Mouse (Mus musculus): ENCODE results near the gene Krt19. TPM values are rescaled to one million over a fixed set of nuclear protein-coding genes. Genes with fewer than 3 reads are reported as not detected.

The Krt19 gene
- polyA plus RNA-seq, 1 experiment from 2014 or later = 6.6 TPM

DNA sequence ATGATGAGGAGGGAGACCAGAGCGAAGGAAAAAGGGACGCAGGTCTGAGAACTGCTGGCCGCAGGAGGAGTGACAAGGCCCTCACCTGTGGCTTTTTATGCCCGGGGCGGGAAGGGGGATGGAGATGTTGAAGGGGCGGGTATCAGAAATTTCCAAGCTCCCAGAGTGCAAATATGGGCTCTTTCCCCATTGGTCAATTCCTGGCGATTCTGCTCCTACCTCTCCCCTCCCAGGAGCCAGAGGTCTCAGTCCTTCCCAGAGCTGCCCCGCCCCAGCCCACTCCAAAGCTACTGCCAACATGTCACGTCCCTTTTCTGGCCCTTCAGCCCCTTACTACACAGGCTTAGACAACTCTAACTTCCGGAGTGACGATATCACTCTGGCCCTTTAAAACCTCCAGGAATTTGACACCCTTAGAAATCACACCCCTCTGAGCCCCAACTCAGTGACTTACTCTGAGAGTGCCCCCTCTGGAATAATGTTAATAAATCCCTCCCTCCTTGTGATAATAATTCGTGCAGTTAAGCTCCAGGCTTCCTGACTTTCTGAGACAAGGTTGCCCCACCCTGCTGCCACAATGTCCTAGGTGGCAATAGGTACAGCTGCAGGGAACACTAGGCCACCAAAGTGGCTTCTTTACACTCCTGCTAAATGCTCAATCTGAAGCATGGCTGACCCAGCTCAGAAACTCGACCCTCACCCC lies 2.5 kb downstream of the Krt19 start:
- Histone ChIP-seq H3K9me3 (ENCODE audit: control insufficient read depth, low read length) (no peaks in the 10 kb centered on the region), H3K4me3 (ENCODE audit: low read depth, low read length) (peak overlapping the region; percentile 12; the same call in 1 of the 2 replicates), H3K9ac (ENCODE audit: low read length) (no peak overlapping the region), H3K36me3 (ENCODE audit: control insufficient read depth, insufficient read depth, low read length) (no peaks in the 10 kb centered on the region), H3K4me2 (ENCODE audit: low read depth) (peak overlapping the region; percentile 38), H3K27ac (ENCODE audit: low read depth, low read length) (no peak overlapping the region), H3K27me3 (ENCODE audit: control insufficient read depth, insufficient read depth, low read length) (peaks cover 23% of the 10 kb centered on the region), H3K4me1 (ENCODE audit: control insufficient read depth, insufficient read depth, low read length) (no peaks in the 10 kb centered on the region; the same call in 1 of the 2 replicates)
- ATAC-seq (ENCODE audit: insufficient read depth, low FRiP score, low TSS enrichment) (no peak), DNase-seq (ENCODE audit: low spot score) (no peak)
- 3% methylated on average over 13 of the region's 13 CpGs for WGBS

DNA sequence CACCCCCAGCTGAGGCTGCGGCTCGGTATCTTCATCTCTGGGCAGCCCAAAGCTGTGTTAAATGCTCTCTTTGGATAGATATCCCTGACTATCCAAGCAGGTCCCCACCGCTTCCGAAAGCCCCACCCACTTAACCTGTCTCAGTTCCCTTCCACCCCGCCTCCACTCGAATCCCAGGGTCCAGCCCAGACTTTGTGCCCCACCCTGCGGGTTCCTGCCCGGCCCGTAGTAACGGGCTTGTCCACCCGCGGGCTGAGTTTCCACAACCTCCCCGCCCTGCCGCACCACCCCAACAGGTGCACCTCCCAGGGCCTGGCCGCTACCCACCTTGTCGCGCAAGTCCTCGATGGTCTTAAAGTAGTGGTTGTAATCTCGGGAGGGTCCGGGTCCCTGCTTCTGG lies 3.4 kb downstream of the Krt19 start:
- Histone ChIP-seq H3K4me3 (ENCODE audit: low read depth, low read length) (peak overlapping the region; percentile 12; the same call in 1 of the 2 replicates), H3K9ac (ENCODE audit: low read length) (no peak overlapping the region), H3K27me3 (ENCODE audit: control insufficient read depth, insufficient read depth, low read length) (peaks cover 23% of the 10 kb centered on the region), H3K9me3 (ENCODE audit: control insufficient read depth, low read length) (no peaks in the 10 kb centered on the region), H3K4me2 (ENCODE audit: low read depth) (peak overlapping the region; percentile 38), H3K27ac (ENCODE audit: low read depth, low read length) (no peak overlapping the region), H3K4me1 (ENCODE audit: control insufficient read depth, insufficient read depth, low read length) (no peaks in the 10 kb centered on the region; the same call in 1 of the 2 replicates), H3K36me3 (ENCODE audit: control insufficient read depth, insufficient read depth, low read length) (no peaks in the 10 kb centered on the region)
- ATAC-seq (ENCODE audit: insufficient read depth, low FRiP score, low TSS enrichment) (no peak), DNase-seq (ENCODE audit: low spot score) (no peak)
- 2% methylated on average over 20 of the region's 20 CpGs for WGBS

DNA sequence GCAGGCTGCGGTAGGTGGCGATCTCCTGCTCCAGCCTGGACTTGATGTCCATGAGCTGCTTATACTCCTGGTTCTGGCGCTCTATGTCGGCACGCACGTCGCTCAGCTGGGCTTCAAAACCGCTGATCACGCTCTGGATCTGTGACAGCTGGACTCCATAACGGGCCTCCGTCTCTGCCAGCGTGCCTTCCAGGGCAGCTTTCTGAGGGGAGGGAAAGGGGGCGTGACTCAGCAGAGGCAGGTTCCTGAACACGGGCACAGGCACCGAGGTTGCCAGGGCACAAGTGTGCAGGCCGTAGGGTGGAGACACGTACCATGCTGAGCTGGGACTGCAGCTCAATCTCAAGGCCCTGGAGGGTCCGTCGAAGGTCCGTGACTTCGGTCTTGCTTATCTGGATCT lies 7.5 kb downstream of the Krt19 start:
- ATAC-seq (ENCODE audit: insufficient read depth, low FRiP score, low TSS enrichment) (no peak), DNase-seq (ENCODE audit: low spot score) (no peak)
- Histone ChIP-seq H3K4me2 (ENCODE audit: low read depth) (no peak overlapping the region), H3K9me3 (ENCODE audit: control insufficient read depth, low read length) (no peaks in the 10 kb centered on the region), H3K9ac (ENCODE audit: low read length) (no peak overlapping the region), H3K36me3 (ENCODE audit: control insufficient read depth, insufficient read depth, low read length) (no peaks in the 10 kb centered on the region), H3K27ac (ENCODE audit: low read depth, low read length) (no peak overlapping the region), H3K4me1 (ENCODE audit: control insufficient read depth, insufficient read depth, low read length) (peaks cover 2% of the 10 kb centered on the region; the same call in 1 of the 2 replicates), H3K27me3 (ENCODE audit: control insufficient read depth, insufficient read depth, low read length) (peaks cover 16% of the 10 kb centered on the region), H3K4me3 (ENCODE audit: low read depth, low read length) (no peak overlapping the region)
- 87% methylated on average over 21 of the region's 21 CpGs for WGBS

DNA sequence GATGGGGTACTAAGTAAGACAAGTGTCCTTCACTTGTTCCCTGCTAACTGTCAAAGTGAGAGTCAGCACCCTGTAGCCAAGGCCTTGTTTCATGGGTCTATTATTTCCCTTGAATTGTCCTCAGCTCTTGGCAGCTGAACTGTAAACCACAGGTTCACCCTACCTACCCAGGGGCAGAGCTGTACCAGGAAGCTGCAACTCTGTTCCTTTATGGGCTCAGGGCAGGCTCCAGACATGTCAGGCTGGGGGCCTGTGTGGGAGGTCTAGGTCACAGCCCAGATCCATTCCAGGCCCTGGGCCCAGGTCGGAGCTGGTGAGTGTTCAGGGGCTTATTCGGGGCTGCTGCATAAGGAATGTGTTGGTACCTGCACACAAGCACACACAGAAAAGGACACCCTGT lies 9.1 kb downstream of the Krt19 start:
- DNase-seq (ENCODE audit: low spot score) (no peak), ATAC-seq (ENCODE audit: insufficient read depth, low FRiP score, low TSS enrichment) (no peak)
- no peak overlapping the region for H3K27ac ChIP-seq (ENCODE audit: low read depth, low read length)
- no peak overlapping the region for H3K4me2 ChIP-seq (ENCODE audit: low read depth)
- no peaks in the 10 kb centered on the region for H3K9me3 ChIP-seq (ENCODE audit: control insufficient read depth, low read length)
- no peaks in the 10 kb centered on the region for H3K36me3 ChIP-seq (ENCODE audit: control insufficient read depth, insufficient read depth, low read length)
- no peak overlapping the region for H3K4me3 ChIP-seq (ENCODE audit: low read depth, low read length)
- 82% methylated on average over 2 of the region's 2 CpGs for WGBS
- no peak overlapping the region for H3K9ac ChIP-seq (ENCODE audit: low read length)
- peaks cover 2% of the 10 kb centered on the region; the same call in 1 of the 2 replicates for H3K4me1 ChIP-seq (ENCODE audit: control insufficient read depth, insufficient read depth, low read length)
- H3K27me3 ChIP-seq (ENCODE audit: control insufficient read depth, insufficient read depth, low read length) = peaks cover 3% of the 10 kb centered on the region; the same call in 1 of the 2 replicates

DNA sequence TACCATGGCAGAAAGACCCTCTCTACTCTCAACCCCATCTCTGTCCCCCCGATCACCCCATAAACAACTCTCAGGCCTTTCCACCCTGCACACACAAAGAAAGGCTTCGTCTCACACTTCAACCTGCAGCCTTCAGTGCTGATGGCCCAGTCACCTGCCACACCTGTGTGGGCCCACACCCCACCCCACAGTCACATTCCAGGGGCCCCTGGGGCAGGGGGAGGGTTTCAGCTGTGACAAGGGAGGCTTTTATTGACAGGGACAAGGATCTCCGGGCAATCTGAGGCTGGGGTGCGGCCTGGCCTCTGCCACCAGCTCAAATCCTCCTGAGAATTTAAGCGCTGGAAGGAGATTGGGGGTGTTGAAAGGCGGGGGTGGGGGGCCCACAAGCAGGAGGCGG lies 9.7 kb downstream of the Krt19 start:
- Histone ChIP-seq H3K4me3 (ENCODE audit: low read depth, low read length) (no peak overlapping the region), H3K4me1 (ENCODE audit: control insufficient read depth, insufficient read depth, low read length) (peaks cover 2% of the 10 kb centered on the region; the same call in 1 of the 2 replicates), H3K27ac (ENCODE audit: low read depth, low read length) (no peak overlapping the region), H3K4me2 (ENCODE audit: low read depth) (no peak overlapping the region), H3K9ac (ENCODE audit: low read length) (no peak overlapping the region), H3K27me3 (ENCODE audit: control insufficient read depth, insufficient read depth, low read length) (no peaks in the 10 kb centered on the region), H3K36me3 (ENCODE audit: control insufficient read depth, insufficient read depth, low read length) (no peaks in the 10 kb centered on the region), H3K9me3 (ENCODE audit: control insufficient read depth, low read length) (no peaks in the 10 kb centered on the region)
- 50% methylated on average over 7 of the region's 7 CpGs for WGBS
- DNase-seq (ENCODE audit: low spot score) (no peak), ATAC-seq (ENCODE audit: insufficient read depth, low FRiP score, low TSS enrichment) (no peak)

DNA sequence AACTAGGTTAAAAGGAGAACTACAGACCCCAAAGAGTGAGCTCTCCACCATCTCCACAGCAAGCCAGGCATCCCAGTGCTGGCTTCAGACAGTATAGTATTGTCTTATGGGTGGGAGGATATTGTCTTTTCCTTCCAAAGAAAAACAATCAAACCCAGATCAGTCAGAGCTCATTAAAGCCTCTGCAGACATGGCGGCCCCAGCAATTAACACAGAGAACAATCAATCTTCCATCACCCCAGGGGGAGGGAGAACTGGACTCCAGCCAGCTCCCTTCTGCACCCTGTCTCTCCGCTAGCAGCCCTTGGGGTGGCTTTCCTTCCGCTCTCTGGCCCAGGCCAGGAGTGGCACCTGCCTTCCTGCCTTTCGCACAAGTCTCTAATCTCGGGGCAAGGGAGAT lies 10.8 kb downstream of the Krt19 start:
- Histone ChIP-seq H3K4me1 (ENCODE audit: control insufficient read depth, insufficient read depth, low read length) (peaks cover 2% of the 10 kb centered on the region; the same call in 1 of the 2 replicates), H3K27ac (ENCODE audit: low read depth, low read length) (no peak overlapping the region), H3K36me3 (ENCODE audit: control insufficient read depth, insufficient read depth, low read length) (no peaks in the 10 kb centered on the region), H3K4me3 (ENCODE audit: low read depth, low read length) (no peak overlapping the region), H3K9me3 (ENCODE audit: control insufficient read depth, low read length) (no peaks in the 10 kb centered on the region), H3K4me2 (ENCODE audit: low read depth) (no peak overlapping the region), H3K9ac (ENCODE audit: low read length) (no peak overlapping the region), H3K27me3 (ENCODE audit: control insufficient read depth, insufficient read depth, low read length) (no peaks in the 10 kb centered on the region)
- DNase-seq (ENCODE audit: low spot score) (no peak), ATAC-seq (ENCODE audit: insufficient read depth, low FRiP score, low TSS enrichment) (no peak)
- 33% methylated on average over 5 of the region's 5 CpGs for WGBS

DNA sequence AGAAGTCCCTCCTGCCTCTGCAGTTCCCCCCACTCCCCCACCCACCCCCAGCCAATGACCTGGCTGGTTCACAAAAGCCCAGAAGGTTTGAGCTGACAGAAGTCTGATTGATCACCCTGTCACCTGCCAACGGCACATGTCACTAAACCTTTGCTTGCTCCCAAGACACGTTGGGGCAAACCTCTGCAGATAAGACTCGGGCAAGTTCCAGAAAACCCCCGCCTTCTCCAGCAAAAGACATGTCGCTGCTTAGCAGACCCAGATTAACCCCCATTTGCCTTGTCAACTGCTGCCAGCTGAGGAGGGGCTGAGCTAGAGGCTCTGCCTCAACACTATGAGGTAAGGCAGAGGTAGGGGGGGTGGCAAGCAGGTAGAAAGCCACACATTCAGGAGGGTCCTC lies 11.9 kb downstream of the Krt19 start:
- DNase-seq (ENCODE audit: low spot score) (no peak), ATAC-seq (ENCODE audit: insufficient read depth, low FRiP score, low TSS enrichment) (no peak)
- WGBS = 51% methylated on average over 5 of the region's 5 CpGs
- Histone ChIP-seq H3K27ac (ENCODE audit: low read depth, low read length) (no peak overlapping the region), H3K4me2 (ENCODE audit: low read depth) (no peak overlapping the region), H3K9ac (ENCODE audit: low read length) (no peak overlapping the region), H3K4me3 (ENCODE audit: low read depth, low read length) (no peak overlapping the region), H3K4me1 (ENCODE audit: control insufficient read depth, insufficient read depth, low read length) (peaks cover 2% of the 10 kb centered on the region; the same call in 1 of the 2 replicates), H3K36me3 (ENCODE audit: control insufficient read depth, insufficient read depth, low read length) (no peaks in the 10 kb centered on the region), H3K27me3 (ENCODE audit: control insufficient read depth, insufficient read depth, low read length) (no peaks in the 10 kb centered on the region), H3K9me3 (ENCODE audit: control insufficient read depth, low read length) (no peaks in the 10 kb centered on the region)

DNA sequence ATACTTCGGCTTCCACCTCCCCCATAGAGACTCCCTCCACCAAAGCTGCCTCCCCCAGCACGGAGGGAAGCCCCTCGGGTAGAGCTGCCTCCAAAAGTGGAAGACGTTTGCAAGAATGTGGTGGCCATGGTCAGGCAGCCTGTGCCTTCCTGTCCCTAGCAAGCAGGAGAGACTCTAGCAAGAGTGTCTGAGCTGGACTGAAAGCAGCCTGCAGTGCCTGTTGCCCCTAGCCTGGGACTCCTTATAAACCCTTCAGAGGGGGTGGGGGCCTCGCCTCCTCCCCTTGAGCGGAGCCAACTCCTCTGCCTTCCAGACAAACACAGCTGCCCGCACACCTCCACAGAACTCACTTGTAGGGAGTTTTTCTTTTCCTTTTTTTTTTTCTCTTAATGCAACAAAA lies 12.7 kb downstream of the Krt19 start, which contains the start of gene Krt15:
TSS of gene Krt15 (minus strand) at position 198 of the 400 bp plus-strand sequence.
- Histone ChIP-seq H3K27me3 (ENCODE audit: control insufficient read depth, insufficient read depth, low read length) (no peaks in the 10 kb centered on the region), H3K9ac (ENCODE audit: low read length) (no peak within 1 kb of the TSS), H3K4me2 (ENCODE audit: low read depth) (no peak within 1 kb of the TSS), H3K36me3 (ENCODE audit: control insufficient read depth, insufficient read depth, low read length) (no peaks in the 10 kb centered on the region), H3K4me3 (ENCODE audit: low read depth, low read length) (no peak within 1 kb of the TSS), H3K9me3 (ENCODE audit: control insufficient read depth, low read length) (no peaks in the 10 kb centered on the region), H3K4me1 (ENCODE audit: control insufficient read depth, insufficient read depth, low read length) (peaks cover 2% of the 10 kb centered on the region; the same call in 1 of the 2 replicates), H3K27ac (ENCODE audit: low read depth, low read length) (no peak within 1 kb of the TSS)
- no peak for DNase-seq (ENCODE audit: low spot score)
- no peak for ATAC-seq (ENCODE audit: insufficient read depth, low FRiP score, low TSS enrichment)
- 75% methylated on average over 7 of the region's 7 CpGs for WGBS

DNA sequence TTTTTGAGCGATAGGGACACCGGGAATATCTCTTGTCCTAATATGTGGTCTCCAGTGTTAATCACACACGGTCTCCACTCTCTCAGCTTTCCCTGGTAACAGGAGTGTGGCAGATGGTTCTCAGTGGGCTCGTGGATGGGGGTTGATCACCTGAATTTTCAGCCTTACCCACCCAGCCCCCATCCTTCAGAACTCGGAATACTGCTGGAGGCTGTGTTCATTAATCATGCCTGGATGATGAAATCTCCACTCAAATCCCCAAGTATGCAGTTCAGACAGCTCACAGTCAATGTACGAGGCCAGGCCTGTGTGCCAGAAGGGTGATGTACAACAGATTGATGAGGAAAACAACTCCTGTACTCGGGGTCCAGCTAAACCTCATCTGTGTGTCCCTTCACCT lies 23.6 kb downstream of the Krt19 start:
- H3K36me3 ChIP-seq (ENCODE audit: control insufficient read depth, insufficient read depth, low read length) = no peaks in the 10 kb centered on the region
- H3K4me1 ChIP-seq (ENCODE audit: control insufficient read depth, insufficient read depth, low read length) = no peaks in the 10 kb centered on the region
- no peaks in the 10 kb centered on the region for H3K9me3 ChIP-seq (ENCODE audit: control insufficient read depth, low read length)
- DNase-seq (ENCODE audit: low spot score) (no peak), ATAC-seq (ENCODE audit: insufficient read depth, low FRiP score, low TSS enrichment) (no peak)
- no peak overlapping the region for H3K4me3 ChIP-seq (ENCODE audit: low read depth, low read length)
- H3K27ac ChIP-seq (ENCODE audit: low read depth, low read length) = no peak overlapping the region
- H3K9ac ChIP-seq (ENCODE audit: low read length) = no peak overlapping the region
- H3K4me2 ChIP-seq (ENCODE audit: low read depth) = no peak overlapping the region
- H3K27me3 ChIP-seq (ENCODE audit: control insufficient read depth, insufficient read depth, low read length) = no peaks in the 10 kb centered on the region
- WGBS = 81% methylated on average over 7 of the region's 7 CpGs
